Mouse (Mus musculus): ENCODE measurements around the gene Otop3. TPM values are rescaled to one million over a fixed set of nuclear protein-coding genes. Genes with fewer than 3 reads are reported as not detected.
"Not testable (repeated sequence)": the region's sequence is repeated elsewhere in the genome, so short reads cannot be mapped to it uniquely, and the experiment has no call there.

The Otop3 gene
- polyA plus RNA-seq, 1 experiment from 2014 or later, result not detected

DNA sequence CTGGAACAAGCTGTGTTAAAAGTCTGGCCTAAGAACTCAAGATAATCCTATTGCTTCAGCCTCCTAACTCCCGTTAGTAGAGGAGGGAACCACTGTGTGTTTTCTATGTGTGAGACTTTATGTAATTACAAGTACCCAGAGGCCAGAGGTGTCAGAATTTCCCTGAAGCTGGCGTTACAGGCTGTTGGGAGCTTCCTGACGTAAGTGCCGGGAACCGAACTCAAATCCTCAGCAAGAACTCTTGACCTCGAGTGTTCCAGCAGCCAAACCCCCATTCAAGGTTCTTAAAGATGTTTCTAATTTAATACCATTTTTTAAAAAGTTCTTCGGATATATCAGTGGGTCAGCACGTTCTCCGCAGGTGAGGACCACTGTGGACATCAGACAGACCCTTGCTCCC is 46.7 kb downstream of the Otop3 start:
- DNase-seq (no peak), ATAC-seq (no peak)
- 39% methylated on average over 9 of the region's 9 CpGs for WGBS (ENCODE audit: insufficient replicate concordance)
- Histone ChIP-seq H3K4me3 (ENCODE audit: low read depth, low read length) (0 out of 2 replicates have a peak overlapping the region, but pooled peaks have one; percentile 59), H3K9ac (replicated peaks) (no peak overlapping the region), H3K27me3 (ENCODE audit: insufficient read depth, low read length) (peaks cover 51% of the 10 kb centered on the region), H3K4me2 (ENCODE audit: low read depth, low read length) (no peak overlapping the region), H3K9me3 (ENCODE audit: low read length) (no peaks in the 10 kb centered on the region), H3K36me3 (replicated peaks; ENCODE audit: insufficient read depth, low read length) (no peaks in the 10 kb centered on the region), H3K4me1 (ENCODE audit: insufficient read depth) (no peaks in the 10 kb centered on the region; the same call in none of the 2 replicates), H3K27ac (ENCODE audit: low read depth) (no peak overlapping the region)
- no peak for TF ChIP-seq CTCF (IDR thresholded peaks at IDR 0.05; ENCODE audit: low read depth)
- TF ChIP-seq EP300 (IDR thresholded peaks at IDR 0.05; ENCODE audit: low read depth), result no peak

DNA sequence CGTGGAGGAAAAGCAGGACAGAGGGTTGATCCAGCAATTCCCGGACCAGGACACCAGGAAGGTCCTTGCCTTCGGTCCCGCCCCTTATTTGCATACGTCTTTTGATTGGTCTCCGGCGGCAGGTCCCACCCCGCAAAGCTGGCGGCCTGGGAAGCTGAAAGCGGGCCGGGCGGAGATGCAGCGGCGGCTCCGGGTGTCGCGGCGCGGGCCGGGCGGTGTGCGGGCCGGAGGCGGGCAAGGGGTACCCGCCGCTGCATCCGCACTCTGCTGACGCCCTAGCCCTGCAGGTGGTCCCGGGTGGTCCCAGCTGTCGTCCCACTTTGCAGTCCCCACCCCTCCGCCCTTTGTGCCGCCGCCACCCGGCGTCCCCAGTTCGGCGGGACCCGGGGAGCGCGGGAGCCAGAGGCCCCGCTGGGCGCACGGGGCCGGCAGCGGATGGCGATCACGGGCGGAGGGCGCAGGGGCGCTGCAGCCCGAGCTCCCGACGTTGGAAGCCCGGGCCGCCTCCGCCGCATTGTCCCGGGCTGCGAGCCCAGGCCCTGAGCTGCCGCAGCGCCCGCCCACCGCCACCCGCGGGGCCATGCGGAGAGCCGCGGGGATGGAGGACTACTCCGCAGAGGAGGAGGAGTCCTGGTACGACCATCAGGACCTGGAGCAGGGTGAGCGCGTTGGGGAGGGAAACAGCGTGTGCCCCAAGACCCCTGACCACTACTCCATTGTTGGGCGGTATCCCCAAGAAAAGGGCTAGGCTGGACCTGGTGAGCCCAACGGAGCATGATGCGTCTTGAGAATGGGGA is 47.4 kb downstream of the Otop3 start, which contains the start of gene Cdr2l:
Gene Cdr2l, plus strand, starts transcription at position 174 of the 797 bp plus-strand sequence.
- H3K4me3 ChIP-seq (ENCODE audit: low read depth, low read length), result peak within 1 kb of the TSS; percentile 59
- ATAC-seq (peak; percentile 90), DNase-seq (peak; percentile 80)
- peak within 1 kb of the TSS; percentile 63 for H3K9ac ChIP-seq (replicated peaks)
- H3K36me3 ChIP-seq (replicated peaks; ENCODE audit: insufficient read depth, low read length), result no peaks in the 10 kb centered on the region
- peak within 1 kb of the TSS; percentile 84 for H3K4me2 ChIP-seq (ENCODE audit: low read depth, low read length)
- no peaks in the 10 kb centered on the region; the same call in none of the 2 replicates for H3K4me1 ChIP-seq (ENCODE audit: insufficient read depth)
- WGBS (ENCODE audit: insufficient replicate concordance), result under 1% methylated on average over 61 of the region's 76 CpGs
- TF ChIP-seq CTCF (IDR thresholded peaks at IDR 0.05; ENCODE audit: low read depth), result no peak
- no peak for TF ChIP-seq EP300 (IDR thresholded peaks at IDR 0.05; ENCODE audit: low read depth)
- peaks cover 48% of the 10 kb centered on the region for H3K27me3 ChIP-seq (ENCODE audit: insufficient read depth, low read length)
- no peaks in the 10 kb centered on the region for H3K9me3 ChIP-seq (ENCODE audit: low read length)
- H3K27ac ChIP-seq (ENCODE audit: low read depth), result peak within 1 kb of the TSS; percentile 62

DNA sequence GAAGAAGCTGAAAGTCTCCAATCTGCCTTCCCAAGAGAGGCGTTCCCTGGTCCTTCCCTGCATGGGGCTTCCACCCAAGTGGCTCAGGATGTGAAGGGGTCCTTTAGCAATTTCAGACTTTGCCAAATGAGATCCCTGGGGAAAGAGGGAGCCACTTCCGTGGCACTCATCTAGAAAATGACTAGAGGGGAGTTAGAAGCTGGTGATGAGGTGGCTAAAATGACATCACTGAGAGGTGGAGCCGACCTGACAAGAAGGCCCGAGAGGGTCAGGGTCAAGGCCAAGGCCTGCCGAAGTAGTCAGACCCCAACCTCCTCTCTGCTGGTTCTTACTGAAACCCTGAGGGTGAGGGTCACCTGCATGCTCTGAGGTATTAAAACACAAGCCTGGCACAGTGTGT is 48.4 kb downstream of the Otop3 start:
- Histone ChIP-seq H3K27ac (ENCODE audit: low read depth) (no peak overlapping the region), H3K9ac (replicated peaks) (0 out of 2 replicates have a peak overlapping the region, but pooled peaks have one; percentile 21), H3K4me1 (ENCODE audit: insufficient read depth) (no peaks in the 10 kb centered on the region; the same call in none of the 2 replicates), H3K4me2 (ENCODE audit: low read depth, low read length) (peak overlapping the region; percentile 84), H3K36me3 (replicated peaks; ENCODE audit: insufficient read depth, low read length) (no peaks in the 10 kb centered on the region), H3K27me3 (ENCODE audit: insufficient read depth, low read length) (peaks cover 45% of the 10 kb centered on the region), H3K9me3 (ENCODE audit: low read length) (no peaks in the 10 kb centered on the region), H3K4me3 (ENCODE audit: low read depth, low read length) (peak overlapping the region; percentile 59)
- DNase-seq (no peak), ATAC-seq (no peak)
- TF ChIP-seq EP300 (IDR thresholded peaks at IDR 0.05; ENCODE audit: low read depth), result no peak
- TF ChIP-seq CTCF (IDR thresholded peaks at IDR 0.05; ENCODE audit: low read depth), result no peak
- WGBS (ENCODE audit: insufficient replicate concordance), result 33% methylated on average over 5 of the region's 5 CpGs

DNA sequence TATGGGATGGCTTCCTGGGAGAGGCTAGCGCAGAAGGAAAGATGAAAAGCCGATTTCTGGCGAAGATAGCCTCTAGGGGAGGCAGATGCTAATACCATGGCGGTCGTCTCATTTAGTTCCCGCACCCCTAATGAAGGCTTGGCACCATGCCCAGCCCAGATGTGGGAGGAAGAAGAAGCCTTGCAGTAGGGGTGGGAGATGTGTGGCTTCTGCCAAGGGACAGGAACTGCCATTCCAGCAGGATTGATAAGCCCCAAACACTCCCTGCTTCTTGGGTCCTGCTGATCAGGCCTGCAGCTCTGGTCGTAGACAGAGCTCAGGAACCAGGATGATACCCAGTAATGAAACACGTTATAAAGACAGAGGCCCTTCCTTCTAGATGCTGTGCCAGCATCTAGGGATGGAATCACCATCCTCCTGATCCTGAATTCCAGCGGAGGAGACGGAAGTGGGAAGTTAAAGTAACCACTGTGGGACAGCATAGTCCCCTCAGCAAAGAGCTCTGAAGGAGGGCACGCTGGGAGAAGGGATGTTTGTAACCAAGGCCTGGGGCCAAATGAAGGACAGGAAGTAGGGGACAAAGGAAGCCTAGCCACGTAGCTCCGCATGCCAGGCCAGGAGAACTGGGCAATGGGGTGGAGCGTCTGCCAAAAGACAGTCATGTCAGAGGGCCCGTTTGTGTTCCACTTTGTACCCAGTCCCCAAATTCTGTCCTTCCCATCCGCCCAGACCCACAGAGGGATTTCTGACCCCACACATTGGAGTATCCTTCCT is 49.4 kb downstream of the Otop3 start:
- no peak for ATAC-seq
- WGBS (ENCODE audit: insufficient replicate concordance), result 57% methylated on average over 16 of the region's 16 CpGs
- no peak overlapping the region for H3K9ac ChIP-seq (replicated peaks)
- no peaks in the 10 kb centered on the region for H3K36me3 ChIP-seq (replicated peaks; ENCODE audit: insufficient read depth, low read length)
- no peak overlapping the region for H3K4me3 ChIP-seq (ENCODE audit: low read depth, low read length)
- peak overlapping the region; percentile 70; the same call in 1 of the 2 replicates for H3K27ac ChIP-seq (ENCODE audit: low read depth)
- no peak overlapping the region for H3K4me2 ChIP-seq (ENCODE audit: low read depth, low read length)
- TF ChIP-seq EP300 (IDR thresholded peaks at IDR 0.05; ENCODE audit: low read depth) (no peak), CTCF (IDR thresholded peaks at IDR 0.05; ENCODE audit: low read depth) (no peak)
- no peaks in the 10 kb centered on the region; the same call in none of the 2 replicates for H3K4me1 ChIP-seq (ENCODE audit: insufficient read depth)
- peaks cover 45% of the 10 kb centered on the region for H3K27me3 ChIP-seq (ENCODE audit: insufficient read depth, low read length)
- no peak for DNase-seq
- no peaks in the 10 kb centered on the region for H3K9me3 ChIP-seq (ENCODE audit: low read length)

DNA sequence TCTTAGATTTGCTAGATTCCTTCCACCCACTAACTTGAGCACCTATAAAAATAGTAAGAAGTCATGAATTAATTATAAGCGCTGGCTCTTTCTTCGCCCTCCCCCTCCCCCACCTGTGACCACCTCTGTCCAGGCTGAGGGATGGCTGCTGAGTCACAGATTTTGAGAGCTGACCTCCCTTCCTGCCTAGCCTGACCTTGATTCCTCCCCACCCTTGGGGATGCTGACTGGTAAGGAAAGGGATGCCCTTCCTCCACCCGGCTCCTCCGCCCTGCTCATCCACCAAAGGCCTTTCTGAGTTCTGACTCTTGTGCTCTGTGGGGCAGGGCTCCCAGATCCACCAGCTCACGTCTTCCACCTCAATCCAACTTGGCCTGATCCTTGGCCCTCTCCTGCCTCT is 50.1 kb downstream of the Otop3 start:
- Histone ChIP-seq H3K4me2 (ENCODE audit: low read depth, low read length) (no peak overlapping the region), H3K27ac (ENCODE audit: low read depth) (peak overlapping the region; percentile 70; the same call in 1 of the 2 replicates), H3K4me3 (ENCODE audit: low read depth, low read length) (no peak overlapping the region), H3K9me3 (ENCODE audit: low read length) (no peaks in the 10 kb centered on the region), H3K9ac (replicated peaks) (no peak overlapping the region), H3K27me3 (ENCODE audit: insufficient read depth, low read length) (peaks cover 45% of the 10 kb centered on the region), H3K4me1 (ENCODE audit: insufficient read depth) (no peaks in the 10 kb centered on the region; the same call in none of the 2 replicates), H3K36me3 (replicated peaks; ENCODE audit: insufficient read depth, low read length) (no peaks in the 10 kb centered on the region)
- ATAC-seq, result peak; percentile 24; the same call in 1 of the 2 replicates
- TF ChIP-seq EP300 (IDR thresholded peaks at IDR 0.05; ENCODE audit: low read depth), result no peak
- no peak for TF ChIP-seq CTCF (IDR thresholded peaks at IDR 0.05; ENCODE audit: low read depth)
- DNase-seq, result no peak
- WGBS (ENCODE audit: insufficient replicate concordance), result 71% methylated on average over 5 of the region's 5 CpGs

DNA sequence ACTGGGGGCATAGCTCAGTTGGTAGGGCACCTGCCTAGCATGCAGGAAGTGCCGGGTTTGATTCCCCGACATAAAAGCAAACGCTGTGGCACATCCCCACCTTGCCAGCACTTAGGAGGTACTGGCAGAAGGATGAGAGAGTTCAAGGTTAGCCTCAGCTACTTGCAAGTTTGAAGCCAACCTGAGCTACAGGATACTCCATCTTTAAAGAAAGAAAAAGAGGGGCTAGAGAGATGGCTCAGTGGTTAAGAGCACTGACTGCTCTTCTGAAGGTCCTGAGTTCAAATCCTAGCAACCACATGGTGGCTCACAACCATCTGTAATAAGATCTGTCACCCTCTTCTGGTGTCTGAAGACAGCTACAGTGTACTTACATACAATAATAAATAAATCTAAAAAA is 52.3 kb downstream of the Otop3 start:
- not testable (repeated sequence) for H3K36me3 ChIP-seq (replicated peaks; ENCODE audit: insufficient read depth, low read length); DNase-seq; H3K9ac ChIP-seq (replicated peaks); H3K4me1 ChIP-seq (ENCODE audit: insufficient read depth); H3K4me2 ChIP-seq (ENCODE audit: low read depth, low read length); H3K9me3 ChIP-seq (ENCODE audit: low read length); H3K4me3 ChIP-seq (ENCODE audit: low read depth, low read length); H3K27ac ChIP-seq (ENCODE audit: low read depth); ATAC-seq
- peaks cover 30% of the 10 kb centered on the region for H3K27me3 ChIP-seq (ENCODE audit: insufficient read depth, low read length)
- WGBS (ENCODE audit: insufficient replicate concordance), result 84% methylated on average over 3 of the region's 3 CpGs
